Mouse (Mus musculus): ENCODE data around the gene Ptprg. TPM values are rescaled to one million over a fixed set of nuclear protein-coding genes. Genes with fewer than 3 reads are reported as not detected.

The Ptprg gene
- total and polyA plus RNA-seq, 2 experiments from 2014 or later: 8.7 to 63.4 TPM

GRCm38 (mm10) chr14:11932517-11932916, 379.2 kb downstream of the Ptprg start:
- no peak for DNase-seq (ENCODE audit: low spot score)
- no peak for ATAC-seq (ENCODE audit: insufficient read depth, low read depth)
- TF ChIP-seq CTCF (IDR thresholded peaks at IDR 0.05; ENCODE audit: low read depth): no peak
- no peak for TF ChIP-seq EP300 (IDR thresholded peaks at IDR 0.05; ENCODE audit: low read depth)

DNA sequence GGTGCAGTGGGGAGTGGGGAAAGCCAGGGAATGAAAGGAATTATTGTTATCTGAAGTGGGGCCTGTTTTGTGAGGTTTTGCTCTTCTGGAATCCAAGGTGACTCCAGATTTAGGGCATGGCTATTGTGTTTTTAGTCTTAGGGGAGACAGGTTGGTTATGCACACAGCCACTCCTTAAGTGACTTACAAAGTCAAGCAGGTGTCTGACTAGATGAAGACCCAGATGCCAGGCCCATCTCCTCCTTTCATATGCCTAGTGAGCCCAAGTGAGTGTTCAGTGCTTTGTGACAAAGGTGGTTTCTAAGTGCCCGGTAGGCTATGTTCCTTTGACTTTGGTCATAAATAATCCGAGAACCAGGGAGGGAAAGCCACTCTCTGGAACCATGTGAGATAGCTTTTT, 381.2 kb downstream of the Ptprg start:
- TF ChIP-seq CTCF (IDR thresholded peaks at IDR 0.05; ENCODE audit: low read depth) (no peak), EP300 (IDR thresholded peaks at IDR 0.05; ENCODE audit: low read depth) (no peak)
- ATAC-seq (ENCODE audit: insufficient read depth, low read depth): no peak
- Histone ChIP-seq H3K36me3 (replicated peaks; ENCODE audit: control insufficient read depth, insufficient read depth, low read length) (no peaks in the 10 kb centered on the region), H3K9ac (replicated peaks; ENCODE audit: low read depth, low read length) (no peak overlapping the region), H3K27me3 (ENCODE audit: control insufficient read depth, insufficient read depth, low read length) (no peaks in the 10 kb centered on the region), H3K4me1 (ENCODE audit: control insufficient read depth, insufficient read depth) (peaks cover 7% of the 10 kb centered on the region; the same call in 1 of the 2 replicates), H3K4me2 (ENCODE audit: low read depth, low read length) (no peak overlapping the region), H3K4me3 (ENCODE audit: low read depth, low read length) (no peak overlapping the region), H3K9me3 (replicated peaks; ENCODE audit: control insufficient read depth, low read length) (no peaks in the 10 kb centered on the region), H3K27ac (ENCODE audit: low read depth) (no peak overlapping the region)
- no peak for DNase-seq (ENCODE audit: low spot score)
- WGBS: 81% methylated on average over 2 of the region's 2 CpGs

More at GRCm38 (mm10) chr14:11932517-11932916, 379.2 kb downstream of the Ptprg start:
- H3K4me2 ChIP-seq (ENCODE audit: low read depth, low read length): no peak overlapping the region
- 78% methylated on average over 3 of the region's 3 CpGs for WGBS
- H3K9ac ChIP-seq (replicated peaks; ENCODE audit: low read depth, low read length): no peak overlapping the region
- no peaks in the 10 kb centered on the region for H3K36me3 ChIP-seq (replicated peaks; ENCODE audit: control insufficient read depth, insufficient read depth, low read length)
- no peaks in the 10 kb centered on the region for H3K27me3 ChIP-seq (ENCODE audit: control insufficient read depth, insufficient read depth, low read length)
- no peaks in the 10 kb centered on the region for H3K9me3 ChIP-seq (replicated peaks; ENCODE audit: control insufficient read depth, low read length)
- H3K4me3 ChIP-seq (ENCODE audit: low read depth, low read length): no peak overlapping the region
- no peak overlapping the region for H3K27ac ChIP-seq (ENCODE audit: low read depth)
- H3K4me1 ChIP-seq (ENCODE audit: control insufficient read depth, insufficient read depth): peaks cover 7% of the 10 kb centered on the region; the same call in 1 of the 2 replicates

- H3K4me2 ChIP-seq (ENCODE audit: low read depth, low read length): no peak overlapping the region
- ATAC-seq (ENCODE audit: insufficient read depth, low read depth) (no peak), DNase-seq (ENCODE audit: low spot score) (no peak)
- H3K27ac ChIP-seq (ENCODE audit: low read depth): no peak overlapping the region
- no peaks in the 10 kb centered on the region for H3K36me3 ChIP-seq (replicated peaks; ENCODE audit: control insufficient read depth, insufficient read depth, low read length)
- peaks cover 7% of the 10 kb centered on the region; the same call in 1 of the 2 replicates for H3K4me1 ChIP-seq (ENCODE audit: control insufficient read depth, insufficient read depth)
- H3K27me3 ChIP-seq (ENCODE audit: control insufficient read depth, insufficient read depth, low read length): no peaks in the 10 kb centered on the region
- TF ChIP-seq EP300 (IDR thresholded peaks at IDR 0.05; ENCODE audit: low read depth): no peak
- TF ChIP-seq CTCF (IDR thresholded peaks at IDR 0.05; ENCODE audit: low read depth): no peak; the same call in 1 of the 2 replicates
- 32% methylated on average over 1 of the region's 1 CpGs for WGBS
- no peaks in the 10 kb centered on the region for H3K9me3 ChIP-seq (replicated peaks; ENCODE audit: control insufficient read depth, low read length)
- no peak overlapping the region for H3K4me3 ChIP-seq (ENCODE audit: low read depth, low read length)
- H3K9ac ChIP-seq (replicated peaks; ENCODE audit: low read depth, low read length): no peak overlapping the region
Measured at GRCm38 (mm10) chr14:11935281-11935680, 381.9 kb downstream of the Ptprg start.

DNA sequence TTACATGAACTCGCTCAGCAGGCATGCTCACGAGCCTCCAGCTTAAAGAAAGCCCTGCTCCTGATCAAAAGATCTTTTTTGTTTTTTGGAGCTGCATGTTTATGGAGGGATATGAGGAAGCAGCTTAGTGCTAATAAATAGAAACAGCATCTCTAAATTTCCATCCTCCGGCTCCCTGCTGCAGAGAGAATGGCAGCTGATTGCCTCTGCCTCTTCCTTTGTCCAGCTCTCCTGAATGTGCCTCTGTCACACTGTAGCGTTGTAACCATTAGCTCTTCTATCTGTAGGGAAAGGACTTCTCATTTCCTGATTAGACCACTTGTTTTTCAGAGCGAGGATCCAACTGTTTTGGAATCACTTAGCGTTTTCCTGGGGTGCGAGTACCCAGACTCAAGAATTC, 382.4 kb downstream of the Ptprg start:
- no peak for TF ChIP-seq EP300 (IDR thresholded peaks at IDR 0.05; ENCODE audit: low read depth)
- no peak for TF ChIP-seq CTCF (IDR thresholded peaks at IDR 0.05; ENCODE audit: low read depth)

GRCm38 (mm10) chr14:11938912-11939311, 385.6 kb downstream of the Ptprg start:
- no peak overlapping the region for H3K9ac ChIP-seq (replicated peaks; ENCODE audit: low read depth, low read length)
- no peak overlapping the region for H3K4me3 ChIP-seq (ENCODE audit: low read depth, low read length)
- H3K4me1 ChIP-seq (ENCODE audit: control insufficient read depth, insufficient read depth): no peaks in the 10 kb centered on the region; the same call in 1 of the 2 replicates
- no peak overlapping the region for H3K4me2 ChIP-seq (ENCODE audit: low read depth, low read length)
- 83% methylated on average over 4 of the region's 4 CpGs for WGBS
- H3K9me3 ChIP-seq (replicated peaks; ENCODE audit: control insufficient read depth, low read length): no peaks in the 10 kb centered on the region
- DNase-seq (ENCODE audit: low spot score): no peak
- TF ChIP-seq EP300 (IDR thresholded peaks at IDR 0.05; ENCODE audit: low read depth) (no peak), CTCF (IDR thresholded peaks at IDR 0.05; ENCODE audit: low read depth) (no peak)
- ATAC-seq (ENCODE audit: insufficient read depth, low read depth): no peak
- no peak overlapping the region for H3K27ac ChIP-seq (ENCODE audit: low read depth)
- no peaks in the 10 kb centered on the region for H3K27me3 ChIP-seq (ENCODE audit: control insufficient read depth, insufficient read depth, low read length)
- H3K36me3 ChIP-seq (replicated peaks; ENCODE audit: control insufficient read depth, insufficient read depth, low read length): no peaks in the 10 kb centered on the region

More for the DNA sequence above, 382.4 kb downstream of the Ptprg start:
- ATAC-seq (ENCODE audit: insufficient read depth, low read depth): no peak
- 82% methylated on average over 7 of the region's 7 CpGs for WGBS
- no peak overlapping the region for H3K4me3 ChIP-seq (ENCODE audit: low read depth, low read length)
- H3K27me3 ChIP-seq (ENCODE audit: control insufficient read depth, insufficient read depth, low read length): no peaks in the 10 kb centered on the region
- H3K9me3 ChIP-seq (replicated peaks; ENCODE audit: control insufficient read depth, low read length): no peaks in the 10 kb centered on the region
- H3K4me2 ChIP-seq (ENCODE audit: low read depth, low read length): no peak overlapping the region
- no peaks in the 10 kb centered on the region for H3K36me3 ChIP-seq (replicated peaks; ENCODE audit: control insufficient read depth, insufficient read depth, low read length)
- H3K4me1 ChIP-seq (ENCODE audit: control insufficient read depth, insufficient read depth): peaks cover 4% of the 10 kb centered on the region; the same call in 1 of the 2 replicates
- DNase-seq (ENCODE audit: low spot score): no peak
- H3K9ac ChIP-seq (replicated peaks; ENCODE audit: low read depth, low read length): no peak overlapping the region
- no peak overlapping the region for H3K27ac ChIP-seq (ENCODE audit: low read depth)

- Histone ChIP-seq H3K4me3 (ENCODE audit: low read depth, low read length) (no peak overlapping the region), H3K4me2 (ENCODE audit: low read depth, low read length) (no peak overlapping the region), H3K27ac (ENCODE audit: low read depth) (no peak overlapping the region), H3K9ac (replicated peaks; ENCODE audit: low read depth, low read length) (no peak overlapping the region), H3K27me3 (ENCODE audit: control insufficient read depth, insufficient read depth, low read length) (no peaks in the 10 kb centered on the region), H3K4me1 (ENCODE audit: control insufficient read depth, insufficient read depth) (no peaks in the 10 kb centered on the region), H3K36me3 (replicated peaks; ENCODE audit: control insufficient read depth, insufficient read depth, low read length) (no peaks in the 10 kb centered on the region), H3K9me3 (replicated peaks; ENCODE audit: control insufficient read depth, low read length) (no peaks in the 10 kb centered on the region)
- DNase-seq (ENCODE audit: low spot score): no peak
- no peak for TF ChIP-seq CTCF (IDR thresholded peaks at IDR 0.05; ENCODE audit: low read depth)
- no peak for ATAC-seq (ENCODE audit: insufficient read depth, low read depth)
- 58% methylated on average over 5 of the region's 5 CpGs for WGBS
Measured at GRCm38 (mm10) chr14:11941989-11942514, 388.7 kb downstream of the Ptprg start.
